12 mouse cellular contexts compared by ENCODE assay signal in genomic region chr10:75565906-75566305, GRCm38 (mm10). TPM values are rescaled to one million over a fixed set of nuclear protein-coding genes. Genes with fewer than 3 reads are reported as not detected.
DNase-seq lines count a peak whose midpoint lies in the region; ATAC-seq lines count a peak whose summit lies in the region.
"Had no signal": no experiment of that assay in that cellular context is flagged by ENCODE, and none has a peak within 500 bp of the region (broad histone marks: within the 10 kb centered on the region; RNA-seq: fewer than 3 reads in every experiment).

No protein-coding gene starts in this region.

- H3K9me3 ChIP-seq in embryonic facial prominence, embryonic 15.5 days (replicated peaks), result no peaks in the 10 kb centered on the region
- H3K9me3 ChIP-seq in embryonic facial prominence, embryonic 10.5 days, result no peaks in the 10 kb centered on the region
- H3K9me3 ChIP-seq: hindbrain, embryonic 13.5 days; limb, embryonic 12.5 days had no signal

- H3K27ac ChIP-seq in embryonic facial prominence, embryonic 15.5 days (replicated peaks), result no peak overlapping the region
- H3K27ac ChIP-seq in embryonic facial prominence, embryonic 10.5 days (replicated peaks), result no peak overlapping the region
- H3K27ac ChIP-seq: heart, adult 2 months; hindbrain, embryonic 13.5 days; limb, embryonic 12.5 days had no signal

- peak; percentile 30; the same call in 1 of the 2 replicates for ATAC-seq in embryonic facial prominence, embryonic 15.5 days (ENCODE audit: insufficient number of reproducible peaks, low FRiP score, low TSS enrichment, low read depth)

- peaks cover under 1% of the 10 kb centered on the region; the same call in 1 of the 2 replicates for H3K4me1 ChIP-seq in embryonic facial prominence, embryonic 15.5 days
- H3K4me1 ChIP-seq in embryonic facial prominence, embryonic 10.5 days, result peaks cover 24% of the 10 kb centered on the region

- no peaks in the 10 kb centered on the region for H3K36me3 ChIP-seq in embryonic facial prominence, embryonic 15.5 days
- H3K36me3 ChIP-seq in embryonic facial prominence, embryonic 10.5 days (replicated peaks), result no peaks in the 10 kb centered on the region
- H3K36me3 ChIP-seq: hindbrain, embryonic 13.5 days; limb, embryonic 12.5 days had no signal

- no peak overlapping the region for H3K4me2 ChIP-seq in embryonic facial prominence, embryonic 15.5 days (replicated peaks)
- H3K4me2 ChIP-seq: hindbrain, embryonic 13.5 days; limb, embryonic 12.5 days had no signal

- H3K27me3 ChIP-seq in embryonic facial prominence, embryonic 15.5 days, result peaks cover 13% of the 10 kb centered on the region; the same call in 1 of the 2 replicates
- peaks cover 54% of the 10 kb centered on the region for H3K27me3 ChIP-seq in embryonic facial prominence, embryonic 10.5 days (replicated peaks; ENCODE audit: low read depth, poor library complexity, severe bottlenecking)

- no peak for DNase-seq in embryonic facial prominence, embryonic 10.5 days (ENCODE audit: low spot score)
- peak; percentile 62 for DNase-seq in 416B (ENCODE audit: low read depth)
- DNase-seq in kidney, adult 18-20 months, result peak; percentile 86
- peak; percentile 75 to 85 for DNase-seq in kidney, postnatal 4 days
- no peak for DNase-seq in layer of hippocampus, adult 11-12 months (ENCODE audit: low spot score)
- DNase-seq in adrenal gland, adult (ENCODE audit: inconsistent age in 2 of 2, low spot score in 1 of 2), result no peak
- no peak for DNase-seq in c-Kit-positive CD71-positive TER-119-positive erythroid progenitor cells, embryonic 14.5 days (ENCODE audit: low spot score)
- DNase-seq: adrenal gland, adult 2 months had no signal

- H3K9ac ChIP-seq in embryonic facial prominence, embryonic 15.5 days, result no peak overlapping the region
- H3K9ac ChIP-seq: hindbrain, embryonic 13.5 days; limb, embryonic 12.5 days had no signal

- H3K4me3 ChIP-seq in embryonic facial prominence, embryonic 15.5 days (replicated peaks), result no peak overlapping the region
- no peak overlapping the region for H3K4me3 ChIP-seq in embryonic facial prominence, embryonic 10.5 days
- H3K4me3 ChIP-seq: heart, adult 2 months; hindbrain, embryonic 13.5 days; limb, embryonic 12.5 days had no signal

- WGBS in embryonic facial prominence, embryonic 15.5 days, result 80% methylated on average over 7 of the region's 7 CpGs
- 79% methylated on average over 7 of the region's 7 CpGs for WGBS in embryonic facial prominence, embryonic 10.5 days

RNA-seq across cellular contexts. Expression of gene Ggt1, which starts 4.5 kb away (rescaled TPM):
- polyA plus RNA-seq in embryonic facial prominence, embryonic 15.5 days (2015; fragmentation: Nextera tagmentation; extraction: Ambion mirVana), result 1.7 and 2.2 TPM in 2 replicates
- 1.5 and 2.3 TPM in 2 replicates for polyA plus RNA-seq in embryonic facial prominence, embryonic 10.5 days (2016; fragmentation: Nextera tagmentation; extraction: Ambion mirVana)
- polyA plus RNA-seq: heart, adult 2 months had no signal

RNA-seq across cellular contexts. Expression of gene Lrrc75b, which starts 5.8 kb away (rescaled TPM):
- 4.9 and 6.3 TPM in 2 replicates for polyA plus RNA-seq in embryonic facial prominence, embryonic 15.5 days (2015; fragmentation: Nextera tagmentation; extraction: Ambion mirVana)
- polyA plus RNA-seq in embryonic facial prominence, embryonic 10.5 days (2016; fragmentation: Nextera tagmentation; extraction: Ambion mirVana), result 1.6 and 2.3 TPM in 2 replicates

RNA-seq across cellular contexts. Expression of gene Ggt5, which starts 23.2 kb away (rescaled TPM):
- polyA plus RNA-seq in embryonic facial prominence, embryonic 15.5 days (2015; fragmentation: Nextera tagmentation; extraction: Ambion mirVana), result 2.8 and 3.2 TPM in 2 replicates
- 0.75 and 0.77 TPM in 2 replicates for polyA plus RNA-seq in embryonic facial prominence, embryonic 10.5 days (2016; fragmentation: Nextera tagmentation; extraction: Ambion mirVana)

RNA-seq across cellular contexts. Expression of gene Gucd1, which starts 48.1 kb away (rescaled TPM):
- polyA plus RNA-seq in embryonic facial prominence, embryonic 15.5 days (2015; fragmentation: Nextera tagmentation; extraction: Ambion mirVana), result 26.3 and 27.7 TPM in 2 replicates
- polyA plus RNA-seq in embryonic facial prominence, embryonic 10.5 days (2016; fragmentation: Nextera tagmentation; extraction: Ambion mirVana), result 30.0 and 31.9 TPM in 2 replicates

RNA-seq across cellular contexts. Expression of gene Snrpd3, which starts 48.6 kb away (rescaled TPM):
- polyA plus RNA-seq in embryonic facial prominence, embryonic 15.5 days (2015; fragmentation: Nextera tagmentation; extraction: Ambion mirVana), result 156 and 168 TPM in 2 replicates
- polyA plus RNA-seq in embryonic facial prominence, embryonic 10.5 days (2016; fragmentation: Nextera tagmentation; extraction: Ambion mirVana), result 297 and 303 TPM in 2 replicates

Comparison
In these comparisons a context has a peak if more than half of its experiments do, and no peak if none do; other contexts are left out.
1. DNase-seq: peak in 416B (single experiment), kidney, adult 18-20 months (single experiment) and kidney, postnatal 4 days (2 of 2); none in embryonic facial prominence, embryonic 10.5 days (single experiment), layer of hippocampus, adult 11-12 months (single experiment), adrenal gland, adult (0 of 2) and c-Kit-positive CD71-positive TER-119-positive erythroid progenitor cells, embryonic 14.5 days (single experiment).